Comparison of ENCODE assay signal across 14 mouse cellular contexts in the genomic region with DNA sequence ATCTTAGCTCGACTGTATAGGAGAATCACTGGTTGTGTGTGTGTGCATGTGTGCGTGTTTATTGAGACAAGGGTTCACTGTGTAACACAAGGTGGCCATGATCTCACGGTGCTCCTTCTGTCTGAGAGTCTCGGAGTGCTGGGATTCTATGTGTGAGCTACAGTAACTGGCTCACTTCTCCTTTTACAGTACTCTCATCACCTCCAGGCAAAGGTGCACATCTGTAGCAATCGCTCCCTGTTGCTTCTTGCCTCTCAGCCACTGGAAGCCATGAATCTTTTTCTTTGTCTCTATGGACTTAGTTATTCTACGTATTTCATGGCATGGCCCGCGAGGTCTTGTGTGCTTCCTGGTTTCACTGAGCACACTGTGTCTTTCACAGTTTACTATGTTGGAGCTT.
"Had no signal": no experiment of that assay in that cellular context is flagged by ENCODE, and none has a peak within 500 bp of the region (broad histone marks: within the 10 kb centered on the region; RNA-seq: fewer than 3 reads in every experiment).

No protein-coding gene starts in this region.

- H3K4me2 ChIP-seq: limb, embryonic 13.5 days; neural tube, embryonic 12.5 days had no signal

- ATAC-seq: hindbrain, postnatal 0 days had no signal

- H3K27ac ChIP-seq: hindbrain, postnatal 0 days; layer of hippocampus, adult 2 months; limb, embryonic 13.5 days; neural tube, embryonic 12.5 days had no signal

- H3K9ac ChIP-seq: limb, embryonic 13.5 days; neural tube, embryonic 12.5 days had no signal

- DNase-seq: kidney, adult 11 months; kidney, adult 9 months; kidney, postnatal 10 days; kidney, postnatal 4 days; left cerebral cortex, postnatal 4 days; lung, adult 18-20 months; midbrain, embryonic 14.5 days; retina, postnatal 1 day; thymus, adult 18-20 months; thymus, postnatal 14 days had no signal

- H3K27me3 ChIP-seq: limb, embryonic 13.5 days; neural tube, embryonic 12.5 days had no signal

- H3K36me3 ChIP-seq: limb, embryonic 13.5 days; neural tube, embryonic 12.5 days had no signal

- H3K4me1 ChIP-seq: limb, embryonic 13.5 days had no signal

- H3K9me3 ChIP-seq: limb, embryonic 13.5 days; neural tube, embryonic 12.5 days had no signal

- H3K4me3 ChIP-seq: layer of hippocampus, adult 2 months; limb, embryonic 13.5 days; neural tube, embryonic 12.5 days had no signal
